Mouse (Mus musculus) forebrain, embryonic 10.5 days (tissue): ENCODE data around the gene Slc38a2. TPM values are rescaled to one million over a fixed set of nuclear protein-coding genes. Genes with fewer than 3 reads are reported as not detected.

Experiments
- DNase-seq: peaks from one replicate; pipeline ENCODE4 v3.0.0-alpha.2; 2017; ENCODE audit warnings: low spot score; ENCODE audit errors: extremely low spot score
- H3K27ac ChIP-seq: fragments of 300-500 bp; sonication (generic); 2 replicates; pipeline ENCODE4 v1.5.1; 2016; ENCODE audit warnings: mild to moderate bottlenecking
- H3K27me3 ChIP-seq: fragments of 300-500 bp; sonication (generic); 2 replicates; pipeline ENCODE4 v1.6.1; 2016; ENCODE audit warnings: mild to moderate bottlenecking; ENCODE audit not compliant: poor library complexity, severe bottlenecking
- H3K36me3 ChIP-seq: fragments of 300-500 bp; sonication (generic); replicated peaks from 2 replicates; pipeline ENCODE4 v1.6.1; 2016; ENCODE audit warnings: mild to moderate bottlenecking, moderate library complexity
- H3K4me1 ChIP-seq: fragments of 300-500 bp; sonication (generic); 2 replicates; pipeline ENCODE4 v1.6.1; 2016
- H3K4me3 ChIP-seq: fragments of 300-500 bp; sonication (generic); 2 replicates; pipeline ENCODE4 v1.5.1; 2016; ENCODE audit warnings: mild to moderate bottlenecking, moderate library complexity
- H3K9me3 ChIP-seq: fragments of 300-500 bp; sonication (generic); 2 replicates; pipeline ENCODE4 v1.6.1; 2016; ENCODE audit warnings: mild to moderate bottlenecking, moderate library complexity
- WGBS: fragments of 180-500 bp; shearing (Covaris S2); methylation state at CpG from one replicate; pipeline ENCODE4 v1.1.7; 2016; 5-methylcytosine and 5-hydroxymethylcytosine counted together
- polyA plus RNA-seq: library from polyadenylated mRNA; unstranded; fragments of >200 nt; fragmentation: Nextera tagmentation; extraction: Ambion mirVana; gene quantifications from 2 replicates; pipeline ENCODE4 v1.2.1, GENCODE M21; 2016

Slc38a2 gene
- polyA plus RNA-seq, 1 experiment from 2014 or later = 151 TPM

DNA sequence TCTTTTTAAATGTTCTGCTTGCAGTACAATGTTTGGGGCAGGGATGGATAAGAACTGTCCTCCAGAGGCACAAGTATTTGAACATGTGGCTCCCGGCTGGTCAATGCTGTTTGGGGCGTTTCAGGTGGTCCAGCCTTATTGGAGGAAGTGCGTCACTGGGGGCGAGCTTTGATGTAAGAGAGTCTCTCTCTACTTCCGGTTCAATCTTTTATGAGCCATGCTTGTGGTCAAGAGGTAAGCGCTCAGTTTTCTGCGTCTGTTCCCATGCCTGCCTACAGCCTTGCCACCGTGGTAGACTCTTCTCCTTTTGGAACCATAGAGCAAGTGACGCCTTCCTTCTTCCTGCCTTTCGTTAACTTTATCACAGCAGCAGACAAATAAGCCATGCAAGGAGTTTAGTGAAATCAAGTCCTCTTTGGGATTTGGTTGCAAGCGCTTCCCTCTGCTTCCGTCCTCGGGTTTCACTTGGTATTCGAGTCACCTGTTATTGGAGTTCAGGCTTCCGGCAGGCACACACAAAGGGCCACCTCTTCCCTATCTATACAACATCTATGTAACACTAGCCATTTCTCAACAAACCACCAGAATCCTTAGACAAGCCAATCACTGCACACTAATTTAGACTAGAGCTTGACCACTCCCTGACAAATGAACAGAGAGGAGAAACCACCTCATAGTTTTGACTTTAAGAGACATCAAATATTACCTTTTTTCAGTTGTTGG, 37.3 kb upstream of the Slc38a2 start:
- Histone ChIP-seq H3K27me3 (no peaks in the 10 kb centered on the region), H3K27ac (no peak overlapping the region), H3K9me3 (no peaks in the 10 kb centered on the region), H3K36me3 (no peaks in the 10 kb centered on the region), H3K4me3 (no peak overlapping the region), H3K4me1 (peaks cover 2% of the 10 kb centered on the region; the same call in 1 of the 2 replicates)
- no peak for DNase-seq
- WGBS = 91% methylated on average over 15 of the region's 15 CpGs

DNA sequence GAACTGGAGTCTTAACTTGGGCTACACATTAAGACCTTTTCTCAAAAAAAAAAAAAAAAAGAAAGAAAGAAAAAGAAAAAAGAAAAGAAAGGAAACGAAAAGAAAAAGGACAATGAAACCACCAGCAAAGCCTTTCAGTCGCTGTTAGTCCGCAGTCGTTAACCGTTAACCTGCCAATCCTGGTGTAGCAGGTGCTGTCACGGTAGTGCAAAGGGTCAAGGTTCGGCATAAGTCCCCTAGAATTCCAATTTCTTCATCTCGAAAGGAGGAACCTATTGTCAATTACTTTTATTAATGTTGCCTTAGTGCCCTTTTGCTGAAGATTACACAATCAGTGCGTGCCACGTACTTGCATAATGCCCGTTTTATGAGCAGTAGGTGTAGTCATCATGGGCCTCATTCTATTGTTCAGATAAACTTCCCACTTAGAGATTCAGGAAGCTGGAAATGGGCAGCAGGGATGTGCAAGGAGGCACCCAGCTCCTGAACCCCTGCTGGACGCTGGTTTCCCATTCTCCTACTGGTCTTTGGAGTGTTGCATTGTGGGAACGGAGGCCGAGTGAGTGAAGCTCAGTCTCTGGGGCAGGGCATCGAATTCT, 36.1 kb upstream of the Slc38a2 start:
- H3K27ac ChIP-seq = no peak overlapping the region
- 84% methylated on average over 15 of the region's 15 CpGs for WGBS
- no peak overlapping the region for H3K4me3 ChIP-seq
- peaks cover 2% of the 10 kb centered on the region; the same call in 1 of the 2 replicates for H3K4me1 ChIP-seq
- DNase-seq = no peak
- H3K36me3 ChIP-seq = no peaks in the 10 kb centered on the region
- H3K9me3 ChIP-seq = no peaks in the 10 kb centered on the region
- no peaks in the 10 kb centered on the region for H3K27me3 ChIP-seq

- H3K36me3 ChIP-seq = no peaks in the 10 kb centered on the region
- no peak for DNase-seq
- no peak overlapping the region for H3K4me3 ChIP-seq
- H3K9me3 ChIP-seq = no peaks in the 10 kb centered on the region
- H3K27ac ChIP-seq = no peak overlapping the region
- WGBS = 88% methylated on average over 7 of the region's 7 CpGs
- peaks cover 2% of the 10 kb centered on the region; the same call in 1 of the 2 replicates for H3K4me1 ChIP-seq
- no peaks in the 10 kb centered on the region for H3K27me3 ChIP-seq
These were observed 34.9 kb upstream of the Slc38a2 start for GRCm38 (mm10) chr15:96734423-96734822.

- no peak for DNase-seq
- H3K27me3 ChIP-seq = no peaks in the 10 kb centered on the region
- no peaks in the 10 kb centered on the region for H3K9me3 ChIP-seq
- H3K4me3 ChIP-seq = no peak overlapping the region
- no peaks in the 10 kb centered on the region for H3K36me3 ChIP-seq
- H3K4me1 ChIP-seq = no peaks in the 10 kb centered on the region
- 89% methylated on average over 9 of the region's 9 CpGs for WGBS
- no peak overlapping the region for H3K27ac ChIP-seq
These were observed 30.9 kb upstream of the Slc38a2 start for GRCm38 (mm10) chr15:96730416-96730815.

- no peaks in the 10 kb centered on the region for H3K27me3 ChIP-seq
- H3K4me3 ChIP-seq = no peak overlapping the region
- no peak overlapping the region for H3K27ac ChIP-seq
- H3K9me3 ChIP-seq = no peaks in the 10 kb centered on the region
- WGBS = 95% methylated on average over 9 of the region's 9 CpGs
- no peaks in the 10 kb centered on the region for H3K36me3 ChIP-seq
- no peaks in the 10 kb centered on the region for H3K4me1 ChIP-seq
- DNase-seq = no peak
These were observed 30.3 kb upstream of the Slc38a2 start for GRCm38 (mm10) chr15:96729785-96730184.

- WGBS = 86% methylated on average over 10 of the region's 10 CpGs
- H3K4me3 ChIP-seq = no peak overlapping the region
- no peak overlapping the region for H3K27ac ChIP-seq
- no peaks in the 10 kb centered on the region for H3K27me3 ChIP-seq
- H3K36me3 ChIP-seq = no peaks in the 10 kb centered on the region
- H3K9me3 ChIP-seq = no peaks in the 10 kb centered on the region
- no peaks in the 10 kb centered on the region for H3K4me1 ChIP-seq
- DNase-seq = no peak
These were observed 29.5 kb upstream of the Slc38a2 start for GRCm38 (mm10) chr15:96728993-96729392.

DNA sequence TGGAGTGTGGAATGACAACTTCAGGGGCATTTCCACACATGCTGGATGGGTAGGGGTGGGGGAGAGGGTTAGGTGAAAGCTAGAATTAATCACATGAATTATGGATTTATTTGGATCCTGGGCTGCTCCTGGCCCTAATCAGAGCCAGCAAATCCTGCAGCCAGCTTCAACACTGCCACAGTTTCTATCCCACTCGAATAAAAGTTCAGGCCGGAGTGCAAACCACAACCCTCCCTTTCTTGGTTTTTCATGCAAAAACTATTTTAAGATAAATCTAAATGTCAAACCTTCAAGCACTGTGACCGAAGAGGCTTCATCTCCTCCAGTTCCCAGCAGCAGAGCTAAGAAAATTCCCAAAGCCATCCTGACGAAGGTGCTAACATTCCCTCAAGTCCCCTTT, 28.8 kb upstream of the Slc38a2 start:
- no peaks in the 10 kb centered on the region for H3K9me3 ChIP-seq
- no peaks in the 10 kb centered on the region for H3K36me3 ChIP-seq
- no peak overlapping the region for H3K4me3 ChIP-seq
- WGBS = 93% methylated on average over 4 of the region's 4 CpGs
- no peak overlapping the region for H3K27ac ChIP-seq
- DNase-seq = no peak
- H3K27me3 ChIP-seq = no peaks in the 10 kb centered on the region
- no peaks in the 10 kb centered on the region for H3K4me1 ChIP-seq

DNA sequence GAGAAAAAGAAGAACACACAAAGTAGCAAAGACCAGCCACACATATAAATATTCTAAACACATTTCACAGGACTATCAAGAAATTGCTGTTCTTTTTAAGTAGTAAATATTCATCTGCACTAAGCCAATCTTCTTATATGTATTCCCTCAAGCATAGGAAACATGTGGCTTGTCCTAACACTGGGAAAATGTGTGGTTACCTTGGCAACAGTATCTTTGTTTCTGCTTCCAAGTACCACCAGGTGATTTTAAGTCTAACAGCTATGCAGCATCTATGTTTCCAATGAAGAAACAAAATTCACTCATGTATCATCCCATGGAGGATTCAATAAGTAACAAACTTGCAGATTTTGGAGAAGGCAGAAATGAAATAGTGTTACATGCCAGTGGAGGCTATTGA, 25.0 kb upstream of the Slc38a2 start:
- Histone ChIP-seq H3K9me3 (no peaks in the 10 kb centered on the region), H3K27me3 (no peaks in the 10 kb centered on the region)

DNA sequence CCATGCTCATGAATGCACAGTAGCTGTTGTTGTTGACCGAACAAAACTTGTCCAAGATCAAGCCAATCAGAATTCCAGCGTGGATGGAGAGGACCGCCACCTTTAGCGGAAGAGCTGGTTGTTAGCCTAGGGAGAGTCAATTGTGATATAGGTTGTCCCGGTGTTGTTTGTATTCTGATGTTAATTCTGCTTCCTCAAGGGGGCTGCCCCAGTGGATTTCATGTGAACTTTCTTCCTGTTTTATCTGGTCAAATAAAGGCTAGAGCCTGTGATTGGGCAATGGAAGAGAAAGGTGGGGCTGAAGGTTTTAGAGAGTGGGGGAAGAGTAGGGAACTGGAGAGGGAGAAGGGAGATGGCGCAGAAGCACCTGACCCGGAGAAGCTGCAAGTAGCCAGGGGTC, 22.7 kb upstream of the Slc38a2 start:
- DNase-seq = no peak
- Histone ChIP-seq H3K4me3 (no peak overlapping the region), H3K9me3 (no peaks in the 10 kb centered on the region), H3K4me1 (no peaks in the 10 kb centered on the region), H3K27ac (no peak overlapping the region), H3K36me3 (no peaks in the 10 kb centered on the region), H3K27me3 (no peaks in the 10 kb centered on the region)
- 78% methylated on average over 7 of the region's 7 CpGs for WGBS

More for the DNA sequence above, 25.0 kb upstream of the Slc38a2 start:
- Histone ChIP-seq H3K27ac (no peak overlapping the region), H3K4me1 (no peaks in the 10 kb centered on the region), H3K4me3 (no peak overlapping the region), H3K36me3 (no peaks in the 10 kb centered on the region)
- no peak for DNase-seq

GRCm38 (mm10) chr15:96720146-96720545, 20.6 kb upstream of the Slc38a2 start:
- H3K27ac ChIP-seq = no peak overlapping the region
- no peaks in the 10 kb centered on the region for H3K4me1 ChIP-seq
- no peak for DNase-seq
- H3K4me3 ChIP-seq = no peak overlapping the region
- H3K27me3 ChIP-seq = no peaks in the 10 kb centered on the region
- H3K36me3 ChIP-seq = no peaks in the 10 kb centered on the region
- 88% methylated on average over 6 of the region's 6 CpGs for WGBS
- H3K9me3 ChIP-seq = no peaks in the 10 kb centered on the region

- Histone ChIP-seq H3K9me3 (no peaks in the 10 kb centered on the region), H3K27me3 (no peaks in the 10 kb centered on the region), H3K27ac (no peak overlapping the region), H3K36me3 (no peaks in the 10 kb centered on the region), H3K4me1 (no peaks in the 10 kb centered on the region), H3K4me3 (no peak overlapping the region)
- 89% methylated on average over 7 of the region's 7 CpGs for WGBS
- no peak for DNase-seq
These were observed 18.9 kb upstream of the Slc38a2 start for GRCm38 (mm10) chr15:96718466-96718865.

- no peaks in the 10 kb centered on the region for H3K27me3 ChIP-seq
- no peaks in the 10 kb centered on the region for H3K36me3 ChIP-seq
- DNase-seq = no peak
- no peaks in the 10 kb centered on the region for H3K4me1 ChIP-seq
- no peak overlapping the region for H3K27ac ChIP-seq
- no peaks in the 10 kb centered on the region for H3K9me3 ChIP-seq
- no peak overlapping the region for H3K4me3 ChIP-seq
- 74% methylated on average over 3 of the region's 3 CpGs for WGBS
These were observed 17.7 kb upstream of the Slc38a2 start for GRCm38 (mm10) chr15:96717181-96717580.

- WGBS = 91% methylated on average over 4 of the region's 4 CpGs
- no peaks in the 10 kb centered on the region for H3K9me3 ChIP-seq
- no peaks in the 10 kb centered on the region for H3K27me3 ChIP-seq
- no peak for DNase-seq
- H3K4me3 ChIP-seq = no peak overlapping the region
- no peak overlapping the region for H3K27ac ChIP-seq
- no peaks in the 10 kb centered on the region for H3K4me1 ChIP-seq
- H3K36me3 ChIP-seq = no peaks in the 10 kb centered on the region
These were observed 16.8 kb upstream of the Slc38a2 start for GRCm38 (mm10) chr15:96716371-96716770.
